In genomic region chr10:117695605-117696004, GRCm38 (mm10) we compare ENCODE assay signal across 17 mouse cellular contexts.
"Had no signal": no experiment of that assay in that cellular context is flagged by ENCODE, and none has a peak within 500 bp of the region (broad histone marks: within the 10 kb centered on the region; RNA-seq: fewer than 3 reads in every experiment).

No protein-coding gene starts in this region.

- H3K27ac ChIP-seq: neural tube, embryonic 12.5 days; neural tube, embryonic 13.5 days; neural tube, embryonic 15.5 days; stomach, embryonic 15.5 days; stomach, postnatal 0 days had no signal

- H3K27me3 ChIP-seq: neural tube, embryonic 12.5 days; neural tube, embryonic 13.5 days; neural tube, embryonic 15.5 days; stomach, embryonic 15.5 days had no signal

- H3K4me3 ChIP-seq: neural tube, embryonic 12.5 days; neural tube, embryonic 13.5 days; neural tube, embryonic 15.5 days; stomach, embryonic 15.5 days had no signal

- DNase-seq: retina, postnatal 1 day; right cerebral cortex, adult 18-20 months; right cerebral cortex, postnatal 14 days; right cerebral cortex, postnatal 25 days; right cerebral cortex, postnatal 4 days; spleen, adult 18-20 months; thymus, adult 18-20 months; thymus, adult 2 months; thymus, postnatal 14 days; thymus, postnatal 25 days; thymus, postnatal 36 days; thymus, postnatal 4 days had no signal

- H3K4me1 ChIP-seq: neural tube, embryonic 12.5 days; neural tube, embryonic 13.5 days; neural tube, embryonic 15.5 days; stomach, embryonic 15.5 days had no signal

- H3K9ac ChIP-seq: neural tube, embryonic 12.5 days; neural tube, embryonic 13.5 days; neural tube, embryonic 15.5 days; stomach, embryonic 15.5 days had no signal

- H3K9me3 ChIP-seq: neural tube, embryonic 12.5 days; neural tube, embryonic 13.5 days; neural tube, embryonic 15.5 days; stomach, embryonic 15.5 days had no signal
